Mouse (Mus musculus) C2C12 (cell line): Measurements from ENCODE around the gene Rps15. TPM values are rescaled to one million over a fixed set of nuclear protein-coding genes. Genes with fewer than 3 reads are reported as not detected.

Experiments used
- H3K27me3 ChIP-seq: one replicate; pipeline ENCODE4 v1.6.1; 2011; ENCODE audit not compliant: control insufficient read depth, insufficient read depth, insufficient read length
- H3K36me3 ChIP-seq: one replicate; pipeline ENCODE4 v1.6.1; 2011; ENCODE audit not compliant: control insufficient read depth, insufficient read depth
- H3K4me3 ChIP-seq: one replicate; pipeline ENCODE4 v1.5.1; 2011; ENCODE audit warnings: mild to moderate bottlenecking, control low read depth; ENCODE audit not compliant: poor library complexity, insufficient read depth, severe bottlenecking
- H3K79me2 ChIP-seq: one replicate; pipeline ENCODE4 v1.6.1; 2011; ENCODE audit not compliant: control insufficient read depth, insufficient read depth
- H3K79me3 ChIP-seq: one replicate; pipeline ENCODE4 v1.6.1; 2011; ENCODE audit warnings: low read depth, control low read depth
- H3ac ChIP-seq: one replicate; pipeline ENCODE3; 2011; ENCODE audit warnings: low read depth; ENCODE audit not compliant: control insufficient read depth, insufficient read length
- CEBPB ChIP-seq: IDR thresholded peaks from one replicate; pipeline ENCODE4 v1.6.1; 2011; ENCODE audit warnings: low read depth, mild to moderate bottlenecking, control low read depth, moderate library complexity
- CTCF ChIP-seq: IDR thresholded peaks from one replicate; pipeline ENCODE4 v1.5.1; 2011; ENCODE audit not compliant: control insufficient read depth, insufficient read depth, insufficient read length
- FOSL1 ChIP-seq: IDR thresholded peaks from one replicate; pipeline ENCODE4 v1.8.0; 2011; ENCODE audit warnings: mild to moderate bottlenecking, low read length; ENCODE audit not compliant: poor library complexity, insufficient read depth, severe bottlenecking
- MAX ChIP-seq: IDR thresholded peaks from one replicate; pipeline ENCODE4 v1.6.1; 2011; ENCODE audit warnings: mild to moderate bottlenecking, control low read depth
- MYOD1 ChIP-seq: IDR thresholded peaks from one replicate; pipeline ENCODE4 v1.6.1; 2011; ENCODE audit warnings: low read depth; ENCODE audit not compliant: control insufficient read depth, insufficient read length
- MYOG ChIP-seq: IDR thresholded peaks from one replicate; pipeline ENCODE4 v1.6.1; 2011; ENCODE audit not compliant: control insufficient read depth, insufficient read length; ENCODE audit errors: extremely low read depth
- USF1 ChIP-seq: IDR thresholded peaks from one replicate; pipeline ENCODE4 v1.6.1; 2011; ENCODE audit warnings: low read depth, mild to moderate bottlenecking, control low read depth, moderate library complexity
- polyA plus RNA-seq: library from polyadenylated mRNA; unstranded; fragments of >200 nt; fragmentation: generic; extraction: Trizol; gene quantifications from one replicate; pipeline ENCODE4 v1.2.1, GENCODE M21; 2012; ENCODE audit warnings: missing spikeins

The Rps15 gene
- polyA plus RNA-seq, 1 experiment: 5,397 TPM

- Histone ChIP-seq H3K79me2 (peaks cover 43% of the 10 kb centered on the region), H3ac (peak within 1 kb of the TSS; percentile 71), H3K79me3 (peaks cover 32% of the 10 kb centered on the region), H3K4me3 (peak within 1 kb of the TSS; percentile 63), H3K36me3 (peaks cover 36% of the 10 kb centered on the region), H3K27me3 (no peaks in the 10 kb centered on the region)
- TF ChIP-seq MAX (no peak), CTCF (no peak), MYOD1 (no peak), CEBPB (peak; percentile 63), MYOG (no peak), USF1 (no peak), FOSL1 (no peak)
These were observed 43.1 kb upstream of the Rps15 start, which contains the start of gene Ndufs7 for GRCm38 (mm10) chr10:80248971-80249640. TSS of gene Ndufs7 (plus strand) at chr10:80249121.

- peaks cover 38% of the 10 kb centered on the region for H3K36me3 ChIP-seq
- H3K27me3 ChIP-seq: no peaks in the 10 kb centered on the region
- H3K4me3 ChIP-seq: peak overlapping the region; percentile 63
- no peak for TF ChIP-seq USF1
- no peak for TF ChIP-seq FOSL1
- TF ChIP-seq CTCF: no peak
- TF ChIP-seq MAX: no peak
- TF ChIP-seq MYOG: no peak
- no peak for TF ChIP-seq MYOD1
- TF ChIP-seq CEBPB: no peak
- peak overlapping the region; percentile 71 for H3ac ChIP-seq
- peaks cover 43% of the 10 kb centered on the region for H3K79me2 ChIP-seq
- peaks cover 32% of the 10 kb centered on the region for H3K79me3 ChIP-seq
These were observed 42.2 kb upstream of the Rps15 start for GRCm38 (mm10) chr10:80250059-80250458.

GRCm38 (mm10) chr10:80250573-80250972 is 41.7 kb upstream of the Rps15 start:
- H3ac ChIP-seq: no peak overlapping the region
- H3K36me3 ChIP-seq: peaks cover 39% of the 10 kb centered on the region
- H3K79me2 ChIP-seq: peaks cover 43% of the 10 kb centered on the region
- TF ChIP-seq CTCF: no peak
- H3K27me3 ChIP-seq: no peaks in the 10 kb centered on the region
- peaks cover 32% of the 10 kb centered on the region for H3K79me3 ChIP-seq
- no peak overlapping the region for H3K4me3 ChIP-seq

GRCm38 (mm10) chr10:80252011-80252410 is 40.2 kb upstream of the Rps15 start:
- Histone ChIP-seq H3K4me3 (no peak overlapping the region), H3K79me3 (peaks cover 32% of the 10 kb centered on the region), H3ac (no peak overlapping the region), H3K36me3 (peaks cover 53% of the 10 kb centered on the region), H3K27me3 (no peaks in the 10 kb centered on the region), H3K79me2 (peaks cover 43% of the 10 kb centered on the region)
- no peak for TF ChIP-seq MAX
- TF ChIP-seq USF1: no peak
- no peak for TF ChIP-seq CTCF
- TF ChIP-seq MYOG: no peak

DNA sequence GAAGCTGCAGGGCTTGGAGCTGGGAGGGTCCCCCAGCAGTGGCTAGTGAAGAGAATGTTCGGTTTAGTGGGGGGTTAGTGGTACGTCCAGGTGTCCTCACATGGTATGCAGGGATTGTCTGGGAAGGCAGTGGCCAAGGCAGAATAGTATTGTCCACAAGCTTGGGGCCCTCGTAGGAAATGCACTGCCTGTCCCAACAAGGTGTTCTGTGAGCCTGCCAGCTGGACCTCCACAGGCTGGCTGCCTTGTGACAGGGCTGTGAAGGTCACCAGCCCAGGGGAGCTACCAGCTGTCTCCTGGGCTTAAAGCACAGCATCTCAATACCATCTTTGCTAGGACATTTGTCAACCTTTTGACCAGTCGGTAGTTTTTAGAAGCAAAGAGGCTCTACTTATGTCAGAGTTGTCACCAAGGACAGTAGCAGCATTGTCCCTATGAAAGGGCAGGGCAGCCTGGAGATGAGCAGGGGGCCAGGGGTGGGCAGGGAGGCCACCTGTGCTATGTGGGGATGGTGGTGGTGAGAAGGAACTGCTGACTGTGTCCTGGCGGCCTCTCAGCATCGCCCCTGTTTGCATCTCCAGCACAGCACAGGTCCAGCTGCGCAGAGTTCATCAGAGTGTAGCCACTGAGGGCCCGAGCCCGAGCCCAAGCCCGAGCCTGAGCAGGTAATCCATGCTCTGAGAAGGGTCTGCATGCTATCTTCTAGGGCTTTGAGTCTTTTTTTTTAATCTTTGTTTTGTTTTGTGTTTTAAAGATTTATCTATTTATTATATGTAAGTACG is 39.6 kb upstream of the Rps15 start:
- no peak overlapping the region for H3K4me3 ChIP-seq
- peaks cover 32% of the 10 kb centered on the region for H3K79me3 ChIP-seq
- H3K36me3 ChIP-seq: peaks cover 56% of the 10 kb centered on the region
- TF ChIP-seq MYOD1 (no peak), MYOG (no peak), CTCF (no peak), FOSL1 (no peak), CEBPB (no peak), USF1 (no peak), MAX (no peak)
- peaks cover 43% of the 10 kb centered on the region for H3K79me2 ChIP-seq
- no peak overlapping the region for H3ac ChIP-seq
- H3K27me3 ChIP-seq: no peaks in the 10 kb centered on the region

GRCm38 (mm10) chr10:80253551-80253950 is 38.7 kb upstream of the Rps15 start:
- peaks cover 32% of the 10 kb centered on the region for H3K79me3 ChIP-seq
- peaks cover 43% of the 10 kb centered on the region for H3K79me2 ChIP-seq
- no peak for TF ChIP-seq CEBPB
- TF ChIP-seq MYOD1: no peak
- no peak for TF ChIP-seq MYOG
- no peak for TF ChIP-seq CTCF
- TF ChIP-seq MAX: no peak
- no peak for TF ChIP-seq USF1
- TF ChIP-seq FOSL1: no peak
- H3K36me3 ChIP-seq: peaks cover 64% of the 10 kb centered on the region
- no peaks in the 10 kb centered on the region for H3K27me3 ChIP-seq
- H3K4me3 ChIP-seq: no peak overlapping the region
- no peak overlapping the region for H3ac ChIP-seq
